Mouse (Mus musculus) ovary, adult 10 weeks (tissue): ENCODE measurements around the gene Lepr. TPM values are rescaled to one million over a fixed set of nuclear protein-coding genes. Genes with fewer than 3 reads are reported as not detected.

Experiments used
- polyA plus RNA-seq: library from polyadenylated mRNA; stranded (reverse); fragments of 350-450 nt; fragmentation: Illumina TruSeq; extraction: RNeasy Lipid Tissue Mini Kit (QIAGEN cat#74804); gene quantifications from one replicate; pipeline ENCODE4 v1.2.3, GENCODE M21; 2014

The Lepr gene
- 72.3 TPM for polyA plus RNA-seq

DNA sequence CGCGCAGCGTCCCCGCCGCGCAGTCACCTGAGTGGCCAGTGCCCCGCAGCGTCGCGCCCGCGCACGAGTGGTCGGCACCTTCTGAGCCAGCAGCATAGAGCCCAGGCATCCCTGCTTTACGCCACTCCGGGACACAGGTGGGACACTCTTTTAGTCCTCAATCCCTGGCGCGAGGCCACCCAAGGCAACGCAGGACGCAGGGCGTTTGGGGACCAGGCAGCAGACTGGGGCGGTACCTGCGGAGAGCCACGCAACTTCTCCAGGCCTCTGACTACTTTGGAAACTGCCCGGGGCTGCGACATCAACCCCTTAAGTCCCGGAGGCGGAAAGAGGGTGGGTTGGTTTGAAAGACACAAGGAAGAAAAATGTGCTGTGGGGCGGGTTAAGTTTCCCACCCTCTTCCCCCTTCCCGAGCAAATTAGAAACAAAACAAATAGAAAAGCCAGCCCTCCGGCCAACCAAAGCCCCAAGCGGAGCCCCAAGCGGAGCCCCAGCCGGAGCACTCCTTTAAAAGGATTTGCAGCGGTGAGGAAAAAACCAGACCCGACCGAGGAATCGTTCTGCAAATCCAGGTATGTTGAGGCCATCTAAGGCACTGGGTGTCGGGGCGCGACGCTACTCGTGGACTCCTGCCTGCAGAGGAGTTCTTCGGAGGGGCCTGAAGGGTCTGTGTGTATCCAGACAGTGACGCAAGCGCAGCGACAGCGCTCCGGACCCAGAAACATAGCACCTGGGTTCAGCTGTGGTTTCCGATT is at the start of gene Lepr:
Lepr (plus strand) TSS at position 38 of the 755 bp plus-strand sequence.

DNA sequence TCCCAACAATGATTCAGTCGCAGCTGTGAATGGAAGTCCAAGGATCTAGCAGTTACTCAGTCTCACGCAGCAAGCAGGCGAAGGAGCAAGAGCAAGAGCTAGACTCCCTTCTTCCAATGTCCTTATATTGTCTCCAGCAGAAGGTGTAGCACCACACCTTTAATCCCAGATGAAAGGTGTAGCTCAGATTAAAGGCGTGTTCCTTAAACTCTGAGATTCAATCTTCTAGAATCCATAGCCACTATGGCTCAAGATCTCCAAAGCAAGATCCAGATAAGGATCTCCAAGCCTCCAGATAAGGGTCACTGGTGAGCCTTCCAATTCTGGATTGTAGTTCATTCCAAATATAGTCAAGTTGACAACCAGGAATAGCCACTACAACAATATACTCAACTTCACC is 126.7 kb downstream of the Lepr start, which contains the start of gene B020004J07Rik:
B020004J07Rik (minus strand) TSS at position 101 of the 400 bp plus-strand sequence.

Other genes with a start within 250 kb of the Lepr start
- 3.7 TPM for gene Dnajc6, start 220.8 kb upstream of the Lepr start, polyA plus RNA-seq
- 101 TPM for gene Leprot, start 69.7 kb upstream of the Lepr start, polyA plus RNA-seq
- gene B020004J07Rik, start 126.6 kb downstream of the Lepr start, polyA plus RNA-seq: not detected
- gene C130073F10Rik, start 176.4 kb downstream of the Lepr start, polyA plus RNA-seq: not detected
- not detected for gene Gm12800, start 191.7 kb downstream of the Lepr start, polyA plus RNA-seq
- not detected for gene Gm12794, start 223.0 kb downstream of the Lepr start, polyA plus RNA-seq